Mouse (Mus musculus): ENCODE results near the gene Slc6a11. TPM values are rescaled to one million over a fixed set of nuclear protein-coding genes. Genes with fewer than 3 reads are reported as not detected.

Gene Slc6a11
- polyA plus RNA-seq (2021; fragmentation: Nextera tagmentation): 11.2 and 11.7 TPM in 2 replicates
- long read RNA-seq, experiment 1, full-length matches to known transcripts: 1 of 8 reads
- long read RNA-seq, experiment 1, partial matches to known transcripts: 0 of 8 reads
- long read RNA-seq, experiment 1, other reads (novel, unspliced or antisense): 7 of 8 reads
- long read RNA-seq, experiment 2, full-length matches to known transcripts: 2 of 25 reads
- long read RNA-seq, experiment 2, partial matches to known transcripts: 20 of 25 reads
- long read RNA-seq, experiment 2, other reads (novel, unspliced or antisense): 3 of 25 reads

DNA sequence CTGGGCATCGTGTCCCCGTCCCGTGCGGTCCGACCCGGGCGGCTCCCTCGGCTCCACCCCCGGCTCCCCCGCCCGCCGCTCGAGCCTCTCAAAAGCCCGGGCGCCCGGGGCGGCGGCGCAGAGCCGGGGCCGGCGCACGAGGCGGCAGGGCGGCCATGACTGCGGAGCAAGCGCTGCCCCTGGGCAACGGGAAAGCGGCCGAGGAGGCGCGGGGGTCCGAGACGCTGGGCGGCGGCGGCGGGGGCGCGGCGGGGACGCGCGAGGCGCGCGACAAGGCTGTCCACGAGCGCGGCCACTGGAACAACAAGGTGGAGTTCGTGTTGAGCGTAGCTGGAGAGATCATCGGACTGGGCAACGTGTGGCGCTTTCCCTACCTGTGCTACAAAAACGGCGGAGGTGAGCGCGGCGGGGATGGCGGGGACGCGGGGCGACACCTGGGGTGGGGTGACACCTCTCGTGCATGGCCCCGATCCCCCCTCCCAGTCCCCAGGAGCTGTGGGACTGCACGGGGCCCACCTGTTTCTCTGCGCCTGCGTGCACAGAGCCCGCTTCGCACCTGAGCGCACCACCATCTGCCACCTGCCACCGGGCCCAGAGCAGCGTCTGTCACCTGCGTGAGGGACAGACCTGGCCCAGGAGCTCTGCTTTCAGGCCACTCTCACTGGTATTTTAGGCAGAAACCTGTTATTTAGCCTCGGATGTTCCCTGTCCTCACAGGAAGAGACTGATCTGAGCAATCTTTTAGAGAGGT lies at the start of gene Slc6a11:
Gene Slc6a11 (plus strand): TSS at position 120 of the 751 bp plus-strand sequence.

GRCm38 (mm10) chr6:114282469-114283277 lies 151.6 kb downstream of the Slc6a11 start, which contains the start of gene Slc6a1:
Gene Slc6a1, plus strand, starts transcription at chr6:114282635.

Other genes with a start within 250 kb of the Slc6a11 start
- gene Atp2b2, start 88.6 kb upstream of the Slc6a11 start, polyA plus RNA-seq (2021; fragmentation: Nextera tagmentation): 71.3 and 98.2 TPM in 2 replicates
- 150 and 211 TPM in 2 replicates for gene Slc6a1, start 151.4 kb downstream of the Slc6a11 start, polyA plus RNA-seq (2021; fragmentation: Nextera tagmentation)